Mouse (Mus musculus): ENCODE measurements at regions not wholly inside any gene's neighbourhood (a gene's known extent, or its start where the extent isn't known, plus 50 kb on each side); places are given as distances from the start of the nearest gene placed in this dataset.

DNA sequence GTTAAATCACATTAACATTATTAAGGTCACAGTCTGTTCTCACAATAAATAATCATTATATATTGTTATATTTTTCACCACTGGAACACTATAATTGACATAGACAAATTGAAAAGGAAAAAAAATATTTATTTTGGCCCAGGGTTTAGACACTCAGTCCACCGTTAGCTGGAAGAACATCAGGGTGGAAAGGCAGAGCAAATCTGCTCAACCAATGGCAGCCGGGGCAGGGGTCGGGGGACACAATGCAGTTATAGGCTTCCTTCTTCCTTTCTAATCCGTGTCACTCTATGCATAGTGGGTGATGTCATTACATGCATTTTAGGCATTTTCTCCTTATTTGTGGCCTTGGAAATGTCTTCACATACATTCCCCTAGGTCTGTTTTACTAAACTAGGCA lies 552.8 kb upstream of the Tenm3 start:
- DNase-seq (ENCODE audit: low spot score): no peak

DNA sequence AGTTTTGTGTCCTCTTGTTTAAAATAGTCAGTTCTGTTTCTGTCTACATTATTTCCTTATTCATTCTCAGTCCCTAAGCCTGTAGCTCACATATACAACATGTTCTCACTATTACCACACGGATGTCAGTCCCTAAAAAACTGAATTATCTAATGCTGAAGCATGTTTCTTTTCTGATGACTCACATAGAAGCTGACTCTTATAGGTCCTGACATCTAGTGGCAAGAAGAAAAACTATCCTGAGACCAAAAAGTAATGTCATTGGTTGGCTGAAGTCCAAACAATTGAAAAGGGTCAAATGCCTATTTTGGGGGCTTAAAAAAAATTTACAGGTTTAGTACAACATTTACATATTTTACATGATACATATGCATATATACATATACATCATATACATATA lies 551.3 kb upstream of the Tenm3 start:
- peak; percentile 29 for DNase-seq (ENCODE audit: low spot score)

DNA sequence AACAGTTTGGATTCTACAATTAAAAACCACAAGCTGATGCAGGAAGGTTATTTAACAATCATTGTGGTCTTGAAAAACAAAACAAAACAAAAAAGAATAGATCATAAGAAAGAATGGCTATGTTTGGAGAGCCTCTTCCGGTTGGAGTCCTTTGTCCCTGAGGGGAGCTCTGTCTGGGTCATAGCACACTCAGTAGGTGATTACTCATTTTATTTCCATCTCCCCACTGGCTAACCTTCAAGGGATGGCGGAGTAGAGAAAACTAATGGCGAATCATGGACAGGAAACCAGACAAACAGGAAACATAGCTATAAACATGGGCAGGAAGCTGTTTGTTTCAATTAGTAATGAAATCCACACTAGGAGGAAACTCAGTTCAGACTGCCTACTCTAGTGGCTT lies 545.8 kb upstream of the Tenm3 start:
- no peak for DNase-seq (ENCODE audit: low spot score)

DNA sequence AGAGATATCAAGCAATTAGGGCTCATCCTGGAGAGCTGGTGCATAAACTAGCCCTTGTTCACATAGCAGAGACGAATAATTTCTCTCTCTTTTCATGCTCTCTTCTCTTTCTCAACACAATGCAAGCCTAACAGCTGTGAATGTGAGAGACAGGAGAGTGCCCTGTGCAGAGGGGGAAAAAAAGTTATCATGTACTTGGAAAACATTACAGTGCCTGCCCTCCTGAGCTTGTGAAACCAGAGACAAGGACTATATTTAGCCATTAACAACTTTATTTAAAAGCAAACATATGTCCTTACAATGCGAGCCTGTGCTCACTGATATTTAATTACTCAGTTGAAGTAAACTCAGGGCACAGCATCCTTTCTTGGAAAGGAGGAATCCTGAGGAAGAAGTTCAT lies 543.8 kb upstream of the Tenm3 start:
- no peak for DNase-seq (ENCODE audit: low spot score)

DNA sequence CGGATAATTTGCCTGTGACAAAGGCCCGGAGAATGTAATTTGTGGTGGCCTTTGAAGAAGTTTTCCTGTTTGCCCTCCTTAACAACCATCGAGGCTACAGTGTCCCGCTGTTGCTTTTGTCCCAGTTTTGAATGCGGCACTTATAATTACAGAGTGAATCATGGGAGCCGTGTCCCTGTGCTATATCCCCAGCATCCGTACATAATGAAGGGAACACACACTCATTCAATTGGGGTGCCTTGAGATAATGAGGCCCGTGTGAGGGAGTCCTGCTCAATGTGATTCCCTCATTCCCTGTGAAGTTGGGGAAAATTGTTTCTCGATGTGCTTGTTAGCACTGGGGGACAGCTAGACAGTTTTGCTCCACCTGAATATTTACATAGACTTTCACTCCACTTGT lies 528.9 kb upstream of the Tenm3 start:
- DNase-seq (ENCODE audit: low spot score): no peak

DNA sequence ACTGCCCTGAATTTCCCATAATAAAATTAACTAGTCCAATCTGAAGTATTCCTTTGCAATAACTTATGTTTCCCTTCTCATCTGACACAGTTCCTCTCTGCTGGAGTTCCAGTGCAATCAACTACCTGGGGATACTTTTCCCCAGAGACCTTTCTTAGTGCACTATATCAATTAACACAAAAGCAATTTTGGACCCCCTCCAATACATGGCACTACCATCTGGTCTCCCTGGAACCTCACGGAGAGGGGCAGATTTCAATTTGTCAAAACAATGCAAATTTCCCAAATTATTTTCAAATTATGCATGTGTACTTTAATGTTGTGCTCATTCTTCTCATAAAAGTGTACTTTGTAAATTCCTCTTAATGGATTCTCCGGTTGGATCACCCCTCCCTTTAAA lies 518.9 kb upstream of the Tenm3 start:
- DNase-seq (ENCODE audit: low spot score): no peak

DNA sequence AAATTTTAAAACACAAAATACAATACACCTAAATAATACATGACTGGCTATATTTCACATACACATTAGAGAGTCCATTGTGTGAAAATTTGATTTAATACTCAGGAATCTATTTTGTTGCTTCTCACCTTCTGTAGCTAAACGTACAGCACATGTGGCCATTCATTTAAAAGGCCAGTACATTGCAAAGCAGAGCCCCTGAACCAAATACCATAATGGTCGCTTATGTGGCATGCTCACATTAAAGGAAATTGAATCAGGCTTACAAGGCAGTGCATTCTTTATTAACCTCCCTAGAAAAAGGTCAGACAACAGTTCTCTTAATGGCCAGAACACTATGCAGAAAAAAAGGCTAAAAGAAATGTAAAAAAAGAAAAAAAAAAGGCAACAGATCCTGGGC lies 517.7 kb upstream of the Tenm3 start:
- DNase-seq (ENCODE audit: low spot score): no peak

DNA sequence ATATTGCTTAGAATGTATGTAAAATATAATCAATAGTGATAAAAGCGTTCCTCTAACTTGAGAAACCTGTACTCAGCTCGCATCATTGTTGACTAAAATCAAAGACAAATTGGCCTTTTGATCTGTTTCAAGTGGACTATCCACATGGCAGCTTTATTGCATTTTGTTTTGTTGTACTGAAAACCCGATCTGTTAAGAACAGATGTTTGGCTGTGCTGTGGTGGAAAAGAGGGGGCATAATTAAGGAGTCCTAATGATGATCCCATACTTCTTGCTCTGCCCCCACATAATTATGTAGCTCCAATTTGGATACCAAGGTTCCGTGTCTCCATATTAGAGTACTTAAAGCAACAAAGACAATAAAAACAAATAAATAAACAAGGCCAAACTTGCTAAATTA lies 516.4 kb upstream of the Tenm3 start:
- DNase-seq (ENCODE audit: low spot score): no peak

DNA sequence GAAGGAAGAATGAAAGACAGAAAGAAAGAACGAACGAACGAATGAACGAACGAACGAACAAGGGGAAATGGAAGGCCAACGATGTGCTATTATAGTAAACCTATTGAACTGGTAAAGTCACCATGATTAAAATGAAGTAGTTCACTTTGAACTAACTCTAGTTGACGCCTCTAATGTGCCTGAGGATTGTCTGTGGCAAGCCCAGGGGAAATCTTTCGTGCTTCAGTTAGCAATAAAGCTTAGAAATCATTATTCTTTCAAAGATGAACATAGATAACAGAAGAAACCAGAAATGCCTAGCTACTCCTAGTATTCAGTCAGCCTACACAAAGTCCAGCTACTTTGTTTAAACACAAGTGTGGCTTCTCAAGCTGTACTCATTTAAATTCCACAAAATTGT lies 515.9 kb upstream of the Tenm3 start:
- DNase-seq (ENCODE audit: low spot score): no peak

DNA sequence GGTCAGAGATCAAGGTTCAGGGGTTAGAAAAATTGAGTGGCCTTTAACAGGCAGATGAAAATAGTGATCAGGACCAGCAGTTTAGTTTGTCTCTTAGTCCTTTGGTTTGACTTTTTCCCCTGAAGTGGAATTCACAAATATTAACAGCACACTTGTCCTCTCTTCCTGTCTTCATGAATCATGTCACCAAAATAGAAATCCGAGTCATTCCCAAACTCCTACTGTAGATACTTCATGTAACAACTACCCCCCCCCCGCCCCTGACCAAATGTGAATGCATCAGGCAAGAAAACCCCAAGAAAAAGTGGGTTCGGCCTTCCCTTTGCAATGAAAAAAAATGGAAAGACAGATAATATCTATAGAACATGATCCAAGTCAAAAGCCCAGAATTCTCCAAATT lies 504.9 kb upstream of the Tenm3 start:
- DNase-seq (ENCODE audit: low spot score): peak; percentile 3

DNA sequence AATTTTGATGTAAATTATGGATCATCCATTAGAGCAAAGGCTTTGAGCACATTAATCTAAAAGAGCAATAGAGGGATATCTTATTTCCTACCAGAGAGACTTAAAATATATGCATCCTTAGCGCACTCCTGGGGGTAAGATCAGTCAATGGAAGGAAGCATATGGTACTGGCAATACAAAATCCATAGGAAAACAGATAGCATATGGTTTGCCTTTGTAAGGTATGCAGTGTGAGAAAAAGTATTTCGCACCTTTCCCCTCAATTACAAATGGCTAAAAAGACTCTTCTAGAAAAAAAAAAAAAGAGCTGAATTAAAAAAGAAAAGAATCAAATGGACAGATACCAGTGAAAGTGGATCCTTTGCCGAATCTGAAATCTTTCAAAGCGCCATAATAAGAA lies 495.0 kb upstream of the Tenm3 start:
- DNase-seq (ENCODE audit: low spot score): no peak

DNA sequence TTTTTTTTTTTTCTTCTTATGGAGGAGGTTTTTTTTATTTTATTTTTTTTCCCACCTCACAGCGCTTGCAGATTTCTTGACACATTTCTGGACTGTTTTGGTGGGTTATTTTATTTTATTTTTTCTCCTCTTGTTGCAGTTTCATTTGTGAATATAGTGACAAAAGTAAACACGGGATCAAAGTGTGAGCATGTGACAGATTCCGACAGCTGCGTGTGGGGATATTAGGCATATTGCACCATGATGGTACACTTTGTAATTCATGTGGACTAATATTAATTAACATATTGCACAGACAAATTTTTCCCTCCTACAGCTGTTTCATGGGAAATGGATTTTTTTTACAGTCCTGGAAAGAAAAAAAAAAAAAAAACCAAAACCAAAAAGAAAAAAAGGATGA lies 483.2 kb upstream of the Tenm3 start:
- no peak for DNase-seq (ENCODE audit: low spot score)

DNA sequence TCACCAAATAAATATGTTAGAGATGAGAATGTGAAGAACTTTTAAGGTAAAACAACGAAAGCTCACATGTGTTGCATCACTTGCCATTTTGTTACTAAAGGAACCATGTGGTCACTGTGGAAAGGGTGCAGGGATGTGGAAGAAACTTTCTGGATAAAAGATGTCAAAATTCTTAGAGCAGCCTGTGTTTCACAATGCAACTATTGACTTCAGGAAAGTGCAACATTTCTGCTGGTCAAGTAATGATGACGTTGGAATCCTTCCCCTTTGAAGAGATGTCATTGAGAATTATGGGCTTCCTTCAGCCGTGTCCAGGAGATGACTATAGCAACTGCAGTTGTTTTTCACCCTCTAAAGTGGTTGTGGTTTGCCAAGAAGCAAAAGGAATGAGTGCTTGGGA lies 477.7 kb upstream of the Tenm3 start:
- DNase-seq (ENCODE audit: low spot score): peak; percentile 20

DNA sequence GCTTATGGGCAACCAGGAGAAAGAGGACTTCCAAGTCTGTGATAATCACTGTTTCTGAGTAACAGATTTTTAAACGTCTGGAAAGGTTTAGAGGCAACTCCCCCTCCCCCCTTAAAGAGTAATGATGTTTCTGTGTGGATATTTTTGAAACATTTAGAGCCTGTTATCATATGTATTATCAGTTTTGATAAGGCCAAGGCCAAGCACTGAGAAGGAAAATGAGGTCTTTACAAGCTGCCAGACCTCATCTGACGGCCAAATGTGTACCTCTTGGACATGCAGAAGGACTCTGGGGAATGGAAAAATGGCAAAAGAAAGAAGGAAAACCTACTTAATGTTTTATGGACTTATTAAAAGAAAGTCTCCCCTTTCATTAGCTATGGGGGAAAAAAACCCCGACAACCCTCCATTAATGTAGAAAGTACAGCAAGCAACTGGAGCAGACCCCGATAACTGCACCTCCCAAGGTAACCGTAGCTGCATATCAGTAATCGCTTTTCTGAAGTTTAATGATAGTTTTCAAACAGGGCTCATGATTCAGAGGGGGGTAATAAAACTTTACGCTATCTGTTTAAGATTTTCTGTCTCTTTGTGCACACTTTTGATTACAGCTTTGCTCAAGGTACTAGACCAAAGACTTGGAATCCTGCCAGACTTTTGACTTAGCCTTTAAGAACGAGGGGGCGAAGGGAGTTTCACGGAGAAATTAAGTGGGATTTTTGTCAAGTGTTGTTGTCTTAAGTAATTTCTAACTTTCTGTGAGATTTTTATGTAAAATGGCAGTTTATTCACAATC lies 469.9 kb upstream of the Tenm3 start:
- DNase-seq (ENCODE audit: low spot score): no peak

DNA sequence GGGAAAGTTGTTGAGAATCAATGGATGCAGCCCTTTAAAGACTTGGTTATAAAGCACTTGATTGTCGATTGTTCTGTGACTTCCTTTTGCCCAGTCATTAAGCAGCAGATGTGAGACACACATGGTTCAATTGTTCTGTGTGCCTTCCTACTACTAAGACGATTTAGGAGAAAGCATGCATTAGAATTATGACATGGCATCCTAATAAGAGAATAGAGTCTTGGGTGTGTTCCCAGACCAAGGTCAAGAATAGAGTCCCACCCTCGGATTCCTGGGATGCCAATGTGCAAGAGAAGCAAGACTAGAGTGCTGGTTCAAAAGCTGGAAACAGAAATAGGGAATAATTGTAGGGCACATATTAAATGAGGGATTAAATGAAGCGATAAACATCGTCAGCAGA lies 469.1 kb upstream of the Tenm3 start:
- peak; percentile 4 for DNase-seq (ENCODE audit: low spot score)

DNA sequence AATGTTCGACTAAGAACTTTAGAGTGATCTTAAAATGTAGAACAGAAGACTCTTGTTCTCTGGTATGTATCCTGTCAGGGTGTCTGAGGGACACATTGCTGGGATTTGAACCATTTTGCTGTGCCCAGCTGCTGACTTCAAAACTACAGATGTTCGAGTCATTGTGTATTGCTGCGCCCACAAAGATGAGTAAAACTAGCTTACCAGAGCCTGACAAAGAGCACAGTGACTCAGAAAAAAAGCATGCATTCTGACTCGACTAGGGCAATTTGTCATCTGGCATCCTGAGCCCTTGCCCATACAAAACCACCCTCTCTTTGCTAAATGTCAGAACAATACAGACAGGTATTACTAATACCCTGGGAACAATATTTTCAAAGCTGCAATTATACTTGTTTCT lies 438.6 kb upstream of the Tenm3 start:
- DNase-seq (ENCODE audit: low spot score): no peak

DNA sequence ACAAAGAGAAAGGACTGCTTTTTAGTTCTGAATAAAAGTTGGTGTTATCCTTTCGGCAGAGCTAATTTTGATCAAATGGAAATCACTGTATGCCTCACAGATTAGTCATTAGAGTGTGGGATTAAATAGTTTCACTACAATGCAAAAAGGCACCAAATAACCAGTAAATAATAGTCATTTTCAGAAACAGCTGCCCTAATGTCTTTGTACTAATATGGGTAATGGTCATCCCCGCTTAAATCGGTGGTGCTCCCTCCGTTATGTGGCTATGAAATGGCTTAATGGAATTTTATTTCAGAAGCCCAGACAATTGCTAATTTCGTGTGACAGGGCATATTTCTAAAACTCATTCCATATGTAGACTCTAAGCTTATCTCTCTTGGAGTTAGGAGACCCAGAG lies 437.5 kb upstream of the Tenm3 start:
- no peak for DNase-seq (ENCODE audit: low spot score)

DNA sequence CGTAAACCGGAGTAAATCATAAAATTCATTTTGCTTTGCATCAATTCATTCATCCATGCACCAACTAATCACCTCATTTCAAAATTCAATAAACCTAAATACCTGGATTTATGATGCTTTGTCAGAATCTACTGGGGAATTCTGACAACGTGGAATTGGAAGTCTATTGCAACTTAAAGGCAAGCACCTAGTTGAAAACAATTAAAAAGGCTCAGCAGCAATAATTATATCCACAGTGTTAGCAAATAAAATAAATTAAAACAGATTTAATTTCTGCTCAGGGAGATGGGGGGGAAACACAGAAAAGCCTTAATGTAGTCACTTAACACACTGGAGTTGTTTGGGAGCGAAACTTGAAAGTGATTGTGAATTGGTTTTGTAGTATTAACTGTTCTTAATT lies 430.3 kb upstream of the Tenm3 start:
- DNase-seq (ENCODE audit: low spot score): no peak

DNA sequence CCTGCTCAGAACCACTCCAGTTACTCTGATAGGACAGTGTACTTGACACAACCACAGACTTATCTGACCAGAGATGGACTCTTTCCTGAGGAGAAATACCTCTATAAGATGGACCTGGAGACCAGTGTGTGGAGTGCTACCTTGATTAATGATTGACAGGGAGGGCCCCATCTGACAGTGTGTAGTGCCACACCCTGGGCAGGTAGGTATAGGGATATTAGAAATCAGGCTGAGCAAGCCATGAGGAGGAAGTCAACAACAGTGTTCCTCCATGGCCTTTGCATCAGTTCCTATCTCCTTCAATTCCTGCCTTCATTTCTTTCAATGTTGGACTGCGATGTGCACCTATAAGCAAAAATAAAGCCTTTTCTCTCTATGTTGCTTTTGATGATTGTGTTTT lies 429.4 kb upstream of the Tenm3 start:
- DNase-seq (ENCODE audit: low spot score): no peak

DNA sequence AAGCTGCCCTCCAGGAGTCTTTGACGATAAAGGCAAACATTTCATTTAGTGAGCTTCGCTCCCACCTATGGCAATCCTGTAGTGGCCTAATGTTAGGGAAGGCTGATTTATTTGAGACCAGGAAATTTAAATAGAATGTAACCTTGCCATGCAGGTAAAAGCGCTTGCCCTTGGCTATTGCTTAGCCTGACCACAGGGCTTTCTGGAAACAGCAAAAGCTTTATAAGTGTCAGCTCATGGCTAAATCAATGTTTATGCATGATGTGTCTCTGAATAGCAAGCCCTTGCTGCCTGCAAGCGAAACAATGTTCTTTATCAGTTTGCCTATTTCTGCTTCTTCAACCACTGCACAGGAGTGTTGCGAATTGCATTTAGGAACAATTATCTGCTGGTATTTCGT lies 419.7 kb upstream of the Tenm3 start:
- DNase-seq (ENCODE audit: low spot score): no peak

DNA sequence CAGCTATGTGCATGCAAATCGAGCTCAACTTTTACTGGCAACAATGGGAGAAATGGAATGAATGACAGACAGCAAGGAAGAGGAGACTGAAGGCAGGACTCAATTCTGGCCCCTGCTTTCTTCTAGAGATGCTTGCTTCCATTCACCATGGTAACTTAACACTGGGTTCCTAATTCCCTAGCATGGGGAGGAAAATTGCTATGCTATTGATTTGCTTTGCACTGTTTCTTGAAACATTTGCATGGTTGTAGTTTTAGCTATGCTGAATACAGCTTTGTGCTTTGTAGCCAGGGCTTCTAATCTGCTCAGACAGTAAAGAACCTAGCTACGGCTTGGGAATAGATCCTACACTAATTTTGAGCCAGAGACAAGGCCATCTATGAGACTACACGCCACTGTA lies 419.0 kb upstream of the Tenm3 start:
- no peak for DNase-seq (ENCODE audit: low spot score)

DNA sequence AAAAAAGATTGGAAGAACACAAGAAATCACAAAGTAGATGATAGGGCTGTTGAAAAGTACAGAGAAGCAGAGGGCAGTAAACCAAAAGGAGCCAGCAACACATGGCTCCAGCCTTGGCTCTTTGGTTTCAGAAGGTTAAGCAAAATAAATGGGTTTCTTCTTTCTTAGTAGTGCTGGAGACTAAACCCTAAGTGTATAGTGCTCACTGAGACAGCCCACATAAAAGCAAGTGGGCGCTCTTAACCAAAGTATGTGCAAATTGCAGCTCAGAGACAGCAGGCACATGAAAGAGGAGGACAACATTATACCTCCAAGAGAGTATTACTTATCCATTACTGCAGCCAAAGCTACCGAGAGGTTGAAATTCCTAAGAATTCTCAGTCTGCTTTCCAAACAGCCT lies 412.2 kb upstream of the Tenm3 start:
- DNase-seq (ENCODE audit: low spot score): no peak

DNA sequence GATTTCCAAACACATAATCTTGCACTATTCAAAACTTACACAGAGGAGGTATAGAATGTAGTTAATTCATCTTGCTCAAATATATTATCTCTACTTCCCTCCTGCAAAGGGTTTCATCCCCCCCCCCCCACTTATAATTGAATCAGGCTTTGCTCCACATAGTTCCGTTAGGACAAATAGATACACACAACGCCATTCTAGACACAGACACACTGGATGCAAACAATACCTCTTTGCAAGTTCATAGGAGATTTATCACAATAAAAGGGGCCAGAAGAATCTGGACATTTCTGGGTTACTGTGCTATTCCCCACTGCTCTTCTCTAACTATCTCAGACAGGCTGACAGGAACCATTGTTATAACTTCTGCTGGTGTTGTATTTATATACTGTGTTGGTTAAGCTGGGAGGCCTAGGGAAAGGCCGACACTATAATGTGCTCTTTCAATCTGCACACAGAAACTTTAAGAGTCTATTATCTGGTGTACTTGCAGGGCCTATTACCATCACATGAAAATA lies 410.6 kb upstream of the Tenm3 start:
- no peak for DNase-seq (ENCODE audit: low spot score)

DNA sequence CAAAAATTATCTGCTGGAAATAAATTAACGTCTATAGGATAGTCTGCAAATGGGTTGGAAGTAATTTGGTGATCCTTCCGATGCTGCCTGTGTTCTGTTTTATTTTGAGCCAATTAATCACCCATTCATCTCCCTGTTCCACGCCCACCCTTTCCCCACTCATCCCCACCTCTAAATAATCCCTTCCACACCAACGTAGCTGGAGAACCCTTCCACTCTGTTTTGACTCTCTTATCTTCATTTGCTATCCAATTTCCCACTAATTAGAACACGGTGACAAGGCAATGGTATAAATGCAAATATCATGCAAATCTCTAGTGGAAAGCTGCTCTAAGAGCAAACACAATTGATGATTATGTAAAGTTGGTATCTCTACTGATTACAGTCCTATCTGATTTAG lies 399.3 kb upstream of the Tenm3 start:
- no peak for DNase-seq (ENCODE audit: low spot score)

DNA sequence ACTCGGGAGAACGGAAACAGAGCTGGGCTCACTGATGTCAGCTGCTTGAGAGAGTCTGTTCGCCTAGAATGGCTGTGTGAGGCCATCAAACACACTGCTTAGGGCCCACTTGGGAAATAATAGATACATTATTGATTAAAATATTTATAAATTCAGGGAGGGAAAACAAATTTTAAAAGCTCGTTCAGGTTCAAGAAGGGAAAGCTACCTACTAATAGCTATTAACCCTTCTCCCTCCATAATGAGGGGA lies 393.0 kb upstream of the Tenm3 start:
- no peak for DNase-seq (ENCODE audit: low spot score)
